Mouse (Mus musculus) ES-E14 (cell line): ENCODE data around the gene Syt13.

Experiments
- CHD2 ChIP-seq: IDR thresholded peaks from 2 replicates; pipeline ENCODE4 v1.6.1; 2014; ENCODE audit warnings: mild to moderate bottlenecking, low read depth, low read length, inconsistent platforms
- HCFC1 ChIP-seq: IDR thresholded peaks from 2 replicates; pipeline ENCODE4 v1.6.1; 2012; ENCODE audit warnings: low read length, inconsistent platforms, borderline replicate concordance; ENCODE audit not compliant: insufficient read depth
- MAFK ChIP-seq: IDR thresholded peaks from 2 replicates; pipeline ENCODE4 v1.6.1; 2014; ENCODE audit warnings: mild to moderate bottlenecking, low read depth, low read length, inconsistent platforms; ENCODE audit not compliant: insufficient read depth
- ZC3H11A ChIP-seq: IDR thresholded peaks from 2 replicates; pipeline ENCODE4 v1.6.1; 2012; ENCODE audit warnings: low read depth, mild to moderate bottlenecking, inconsistent platforms, low read length, borderline replicate concordance
- ZNF384 ChIP-seq: IDR thresholded peaks from 2 replicates; pipeline ENCODE4 v1.6.1; 2012; ENCODE audit warnings: low read depth, low read length, inconsistent platforms

DNA sequence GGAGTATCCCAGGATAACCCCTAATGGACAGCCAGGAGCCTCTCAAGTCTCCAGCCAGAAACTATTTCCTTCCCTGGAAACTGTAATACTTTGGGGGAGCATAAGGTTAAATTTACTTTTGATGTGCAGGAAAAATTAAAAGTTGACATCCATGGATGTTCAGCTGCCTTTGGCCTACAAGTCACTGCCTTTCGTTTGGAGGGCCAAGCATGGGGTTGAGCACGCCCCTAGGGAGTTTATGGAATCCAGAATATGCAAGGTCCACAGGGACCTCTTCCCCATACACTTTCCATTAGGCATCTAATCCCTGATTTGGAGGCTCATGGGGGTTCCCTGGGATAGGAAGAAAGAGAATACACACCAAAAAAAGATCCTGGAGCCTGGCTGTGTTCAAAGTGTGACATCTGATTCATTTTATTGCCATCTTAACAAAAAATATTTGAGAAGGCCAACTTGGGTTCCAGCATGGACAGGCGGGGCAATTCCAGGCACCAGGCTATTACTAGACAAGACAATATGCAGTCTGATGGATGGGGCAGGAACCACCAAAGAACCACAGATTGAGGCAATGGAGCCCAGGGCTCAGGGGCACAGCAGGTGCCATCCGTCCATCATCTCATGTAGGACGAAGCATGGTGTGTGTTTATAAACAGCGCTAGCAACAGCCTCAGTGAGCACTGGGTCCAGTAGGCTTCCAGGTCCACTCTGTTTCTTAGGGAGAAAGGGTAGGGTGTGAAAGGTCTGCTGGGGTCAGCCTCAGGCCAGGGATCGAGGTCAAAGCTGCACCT lies 69.6 kb downstream of the Syt13 start:
- TF ChIP-seq ZNF384 = no peak
- TF ChIP-seq CHD2 = no peak
- no peak for TF ChIP-seq HCFC1
- no peak for TF ChIP-seq ZC3H11A
- no peak for TF ChIP-seq MAFK
